Mouse (Mus musculus) erythroblast, adult 5-6 weeks (primary cell): ENCODE measurements around the gene Vps45. TPM values are rescaled to one million over a fixed set of nuclear protein-coding genes. Genes with fewer than 3 reads are reported as not detected.
A peak's percentile ranks its signal among the peaks of the same experiment; 100 is the strongest.

Experiments used
- ATAC-seq: replicated peaks from 2 replicates; pipeline ENCODE4 v1.8.0; 2016; ENCODE audit warnings: moderate number of reproducible peaks, mild to moderate bottlenecking, moderate TSS enrichment, inconsistent platforms; ENCODE audit not compliant: poor library complexity, low FRiP score, severe bottlenecking
- total RNA-seq, 2 experiments: library from RNA; stranded (forward) in 1 of 2; stranded (reverse) in 1 of 2; fragments of 150-400 nt in 1 of 2; fragments of 200-764, 138-1000 nt in 1 of 2; gene quantifications; 2 replicates each; pipeline versions ENCODE4 v1.2.3 to v1.2.4; 2015 to 2017; ENCODE audit warnings: low replicate concordance in 2 of 2

The Vps45 gene
- total RNA-seq (2015; ENCODE audit: low replicate concordance): 2.5 and 14.2 TPM in 2 replicates
- 5.1 and 7.1 TPM in 2 replicates for total RNA-seq (2017; ENCODE audit: low replicate concordance)

DNA sequence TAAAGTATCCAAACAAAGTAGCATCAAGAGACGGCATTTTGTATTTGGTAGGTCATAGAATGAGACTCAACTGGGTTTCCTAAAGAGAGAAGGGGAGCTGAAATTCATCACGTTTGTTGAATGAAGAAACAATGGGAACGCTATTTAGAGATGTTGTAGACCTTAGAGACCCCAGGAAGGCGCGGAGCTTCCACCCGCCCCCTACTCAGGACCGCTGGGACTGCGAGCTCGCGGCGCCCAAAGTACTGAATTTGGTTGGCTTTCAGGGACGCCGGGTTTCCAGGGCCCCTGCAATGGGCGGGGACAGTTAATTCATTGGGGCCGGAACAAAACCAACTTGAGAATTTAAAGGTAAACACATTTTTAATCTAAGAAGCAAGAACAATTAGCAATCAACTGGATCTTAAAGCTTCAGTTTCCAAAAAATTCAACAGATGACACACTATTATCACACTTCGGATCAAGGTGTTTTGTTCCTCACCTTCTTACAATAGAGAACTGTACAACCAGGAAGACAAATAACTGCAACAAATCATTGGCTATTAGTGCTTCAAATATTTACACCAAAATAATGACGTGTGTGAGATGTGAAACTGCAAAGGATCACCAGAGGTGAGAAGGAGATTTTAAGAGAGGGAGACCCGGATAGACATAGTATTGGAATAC, at the start of gene Vps45:
TSS of gene Vps45 (minus strand) at position 236 of the 666 bp plus-strand sequence.
- peak; percentile 78 for ATAC-seq

- ATAC-seq: no peak
These were observed 47.9 kb upstream of the Vps45 start for GRCm38 (mm10) chr3:96106151-96106550.

GRCm38 (mm10) chr3:96105232-96105747, 47.0 kb upstream of the Vps45 start:
- ATAC-seq: peak; percentile 38

- peak; percentile 69 for ATAC-seq
These were observed 46.2 kb upstream of the Vps45 start, which contains the start of gene Otud7b for GRCm38 (mm10) chr3:96104261-96105065. Gene Otud7b (plus strand): TSS chr3:96104527.

DNA sequence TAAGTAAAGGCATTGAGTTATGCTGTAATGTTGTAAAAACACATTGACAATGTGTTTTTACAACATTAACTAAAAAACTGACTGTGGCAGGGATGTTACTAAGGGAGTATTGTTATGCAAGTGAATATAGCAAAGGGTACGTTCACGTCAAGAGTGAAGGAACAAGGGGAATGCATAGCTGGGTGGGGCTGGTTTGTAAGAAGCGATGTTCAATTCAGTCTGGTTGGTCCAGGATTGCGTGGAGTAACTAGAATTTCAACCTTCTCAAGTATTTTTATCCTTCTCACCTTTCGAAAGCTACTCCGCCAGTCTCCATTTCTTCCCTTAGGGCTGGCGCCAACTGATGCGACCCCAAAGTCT, 45.6 kb upstream of the Vps45 start:
- ATAC-seq: peak; percentile 14

- ATAC-seq: 0 out of 2 replicates have a peak, but pooled peaks have one; percentile 48
These were observed 44.0 kb upstream of the Vps45 start for GRCm38 (mm10) chr3:96102100-96102872.

DNA sequence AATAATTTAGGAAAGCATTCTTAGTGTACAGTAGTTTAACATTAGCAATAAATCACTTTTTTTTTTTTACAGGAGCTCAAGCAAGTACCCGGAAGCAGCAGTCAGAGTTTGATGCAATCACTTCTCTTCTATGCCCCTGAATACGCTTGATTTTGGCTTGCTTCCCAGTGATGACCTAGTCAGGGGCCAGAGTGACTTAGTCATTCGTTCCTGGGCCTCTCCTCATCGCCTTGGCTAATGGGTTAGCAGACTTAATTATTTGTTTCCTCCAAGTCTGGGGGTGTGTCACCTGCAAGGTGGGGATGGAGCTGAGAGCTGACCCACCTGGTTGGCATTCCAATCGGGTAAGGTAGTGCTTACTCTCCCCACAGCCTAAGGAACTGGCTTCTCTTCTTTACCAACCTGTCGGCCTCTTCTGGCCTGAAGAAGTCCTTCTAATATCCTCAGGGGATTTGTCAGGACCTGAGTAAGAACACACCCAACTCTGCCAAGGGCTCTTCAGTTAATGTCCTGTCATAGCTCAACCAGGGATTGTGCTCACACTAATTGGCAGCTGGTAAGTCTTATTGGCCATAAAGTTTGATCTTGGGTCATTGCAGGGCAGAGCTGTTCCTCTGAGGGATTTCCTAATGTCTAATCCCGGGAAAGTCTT, 40.5 kb upstream of the Vps45 start:
- no peak for ATAC-seq

- ATAC-seq: no peak
These were observed 39.9 kb upstream of the Vps45 start for GRCm38 (mm10) chr3:96098168-96098567.

DNA sequence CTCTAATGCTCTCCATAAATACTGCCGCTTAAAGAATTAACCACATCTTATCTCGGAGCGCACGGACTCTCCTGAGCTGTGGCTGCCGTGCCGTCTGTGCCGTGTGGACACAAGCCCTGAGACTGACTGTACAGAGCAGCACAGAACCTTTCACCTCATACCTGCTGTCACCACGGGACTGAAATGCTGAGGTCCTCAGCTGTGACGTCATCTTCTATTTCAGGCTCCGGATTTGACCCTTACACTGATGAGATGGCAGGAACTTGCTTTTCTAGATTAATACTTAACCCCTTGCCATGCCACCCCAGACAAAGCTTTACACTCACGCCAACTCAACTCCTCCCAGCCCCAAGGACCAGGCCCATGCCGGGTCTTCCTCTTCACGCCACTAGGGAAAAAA, 35.9 kb upstream of the Vps45 start:
- ATAC-seq: no peak

- ATAC-seq: no peak
These were observed 35.2 kb upstream of the Vps45 start for GRCm38 (mm10) chr3:96093509-96093908.

DNA sequence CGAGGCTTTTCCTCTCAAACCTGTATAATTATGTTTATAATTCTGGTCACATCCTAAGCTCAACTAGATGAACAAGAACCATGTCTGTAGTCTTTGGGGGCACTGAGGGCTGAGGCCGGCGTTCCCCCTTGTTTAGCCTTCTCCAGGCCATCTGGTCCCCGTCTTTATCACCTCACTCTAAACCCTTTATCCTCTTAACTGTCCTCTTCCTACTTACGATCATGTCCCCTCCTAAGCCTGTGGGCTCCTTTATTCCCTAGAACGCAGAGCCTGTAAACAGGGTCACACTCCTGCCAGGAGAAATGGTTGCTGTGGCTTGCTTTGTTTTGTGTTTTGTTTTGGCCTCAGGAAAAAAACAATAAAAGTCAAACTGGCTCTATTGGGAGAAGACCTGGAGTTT, 33.7 kb upstream of the Vps45 start:
- ATAC-seq: no peak

DNA sequence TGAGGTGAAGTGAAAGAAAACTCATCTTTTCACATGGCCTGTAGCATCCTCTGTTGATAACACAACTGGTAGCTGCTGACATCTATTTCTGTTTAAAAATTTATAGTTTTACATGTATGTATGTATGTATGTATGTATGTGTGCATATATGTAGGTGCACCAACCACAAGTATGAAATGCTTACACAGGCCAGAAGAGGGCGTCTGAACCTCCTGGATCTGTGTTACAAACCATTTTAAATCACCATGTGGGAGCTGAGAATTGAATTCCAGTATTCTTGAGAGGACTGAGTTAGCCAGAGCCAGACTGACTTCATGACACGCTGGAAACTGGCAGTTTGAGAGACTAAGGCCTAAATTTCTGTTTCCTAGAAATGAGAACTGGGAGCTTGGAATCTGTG, 32.9 kb upstream of the Vps45 start:
- no peak for ATAC-seq

GRCm38 (mm10) chr3:96089882-96090489, 31.7 kb upstream of the Vps45 start:
- no peak for ATAC-seq

DNA sequence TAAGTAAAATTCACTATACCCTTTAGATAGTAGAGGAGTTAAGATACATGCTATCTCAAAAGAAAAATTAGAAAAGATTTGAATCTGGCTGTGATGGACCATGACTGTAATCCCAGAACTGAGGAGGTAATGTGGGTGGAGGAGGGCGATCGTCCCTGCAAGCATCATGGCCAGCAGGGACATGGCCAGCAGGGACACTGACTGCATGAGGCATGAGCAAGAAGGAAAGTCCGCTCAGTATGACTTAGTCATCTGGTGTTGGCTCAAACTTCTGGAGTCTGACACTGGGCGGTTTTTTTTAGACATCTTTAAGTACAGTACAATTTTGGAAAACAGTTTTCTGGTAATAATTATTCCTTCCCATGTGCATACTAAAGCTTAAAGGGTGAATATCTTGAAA, 29.5 kb upstream of the Vps45 start:
- ATAC-seq: no peak

GRCm38 (mm10) chr3:96087219-96087618, 29.0 kb upstream of the Vps45 start:
- ATAC-seq: peak; percentile 81

DNA sequence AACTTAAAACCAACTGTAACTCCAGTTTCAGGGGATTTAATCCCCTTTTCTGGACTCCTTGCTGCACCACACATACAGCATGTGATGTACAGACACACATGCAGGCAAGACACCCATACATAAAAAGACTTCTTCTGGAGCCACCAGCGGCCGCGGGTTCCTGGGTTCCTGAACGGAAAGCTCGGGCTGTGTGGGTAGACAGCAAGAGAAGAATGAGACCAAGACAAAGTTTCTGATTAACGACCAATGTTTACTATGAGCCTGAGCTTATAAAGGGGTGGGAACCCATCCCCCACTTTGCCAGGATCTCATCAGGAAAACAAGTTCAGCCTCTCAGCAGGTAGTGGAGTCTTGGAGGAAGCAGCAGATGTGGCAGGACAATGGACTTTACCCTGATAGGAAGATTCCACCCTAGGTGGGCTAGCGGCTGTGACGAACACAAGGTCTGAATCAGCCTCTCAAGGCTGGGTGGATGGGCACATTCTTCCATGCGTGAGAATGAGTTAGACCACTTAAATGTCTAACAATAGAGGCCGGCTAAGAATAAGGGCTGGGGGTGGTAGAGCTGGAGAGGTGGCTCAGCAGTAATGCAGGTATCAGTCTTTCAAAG, 26.0 kb upstream of the Vps45 start:
- no peak for ATAC-seq

GRCm38 (mm10) chr3:96082714-96083508, 24.6 kb upstream of the Vps45 start:
- no peak for ATAC-seq

DNA sequence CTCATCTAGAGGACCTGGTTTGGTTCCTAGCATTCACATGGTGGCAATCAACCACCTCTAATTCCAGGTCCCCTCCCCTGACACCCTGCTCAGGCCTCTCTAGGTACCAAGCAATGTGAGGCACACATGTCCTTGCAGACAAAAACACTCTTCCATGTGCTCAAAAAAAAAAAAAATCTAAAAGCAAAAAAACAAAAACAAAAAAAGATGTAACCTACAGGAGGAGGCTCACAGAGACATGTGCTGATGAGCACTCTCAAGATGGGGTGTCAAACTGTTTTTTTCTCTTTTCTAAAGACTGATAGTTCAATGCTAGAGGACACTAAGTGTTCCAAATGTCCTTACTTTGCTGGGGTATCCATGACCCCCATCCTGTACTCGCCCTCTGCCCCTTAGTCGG, 23.8 kb upstream of the Vps45 start:
- no peak for ATAC-seq
